Mouse (Mus musculus) adrenal gland, postnatal 0 days (tissue): ENCODE results near the gene Enthd1. TPM values are rescaled to one million over a fixed set of nuclear protein-coding genes. Genes with fewer than 3 reads are reported as not detected.

Experiments
- polyA plus RNA-seq: library from polyadenylated mRNA; unstranded; fragments of >200 nt; fragmentation: Nextera tagmentation; extraction: Ambion mirVana; gene quantifications from 2 replicates; pipeline ENCODE4 v1.2.1, GENCODE M21; 2015

Gene Enthd1
- polyA plus RNA-seq = not detected in 2 replicates

DNA sequence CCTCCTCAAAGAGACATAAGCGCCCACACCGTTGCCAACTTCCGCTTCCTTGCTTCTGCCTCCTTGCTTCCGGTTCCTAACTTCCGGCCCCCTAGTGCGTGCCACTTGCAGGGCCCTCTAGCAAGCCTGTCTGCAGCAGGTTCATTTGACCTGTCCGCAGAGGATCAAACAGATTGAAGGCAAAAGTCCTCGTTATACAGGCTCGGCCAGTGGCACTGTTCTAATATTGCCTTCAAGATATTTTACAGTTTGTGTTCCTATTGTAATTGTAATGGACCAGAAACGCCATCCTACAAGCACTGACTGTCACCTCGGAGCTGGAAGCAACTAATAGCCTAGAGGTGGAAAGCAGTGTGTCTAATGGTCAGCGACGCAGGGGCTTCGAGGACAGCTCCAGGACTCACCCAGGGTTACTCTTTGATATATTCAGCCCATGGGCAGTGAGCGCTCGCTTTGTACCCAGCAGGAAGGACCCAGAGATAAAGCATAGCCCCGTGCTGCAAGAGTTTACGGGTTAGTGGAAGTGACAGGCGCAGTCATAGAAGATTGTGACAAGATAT lies at the start of gene Enthd1:
TSS of gene Enthd1 (minus strand) at position 51 of the 560 bp plus-strand sequence.

DNA sequence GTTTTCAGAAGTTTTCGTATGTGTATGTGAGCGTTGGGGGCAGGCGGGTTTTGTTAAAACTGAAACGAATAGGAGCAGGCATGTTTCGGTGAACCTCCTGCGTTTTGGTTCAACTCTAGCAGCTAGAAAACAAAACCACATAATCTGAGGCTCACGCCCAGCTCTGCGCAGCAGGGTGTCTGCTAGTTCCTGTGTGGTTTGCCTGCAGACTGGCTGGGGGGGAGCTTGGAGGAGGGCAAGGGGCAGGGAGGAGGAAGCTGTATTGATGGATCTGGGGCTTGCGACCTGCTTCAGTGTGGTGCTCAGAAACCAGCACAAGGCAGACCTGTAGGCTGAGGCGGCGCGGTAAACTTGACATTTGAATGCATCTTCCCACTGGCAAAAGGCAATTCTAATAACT lies 7.3 kb upstream of the Enthd1 start, which contains the start of gene Grap2:
TSS of gene Grap2 (plus strand) at position 304 of the 400 bp plus-strand sequence.

Other genes with a start within 250 kb of the Enthd1 start
- 0.94 and 1.3 TPM in 2 replicates for gene Grap2, start 7.4 kb upstream of the Enthd1 start, polyA plus RNA-seq
- 0.68 and 0.76 TPM in 2 replicates for gene Fam83f, start 106.7 kb upstream of the Enthd1 start, polyA plus RNA-seq
- 12.4 and 15.2 TPM in 2 replicates for gene Tnrc6b, start 146.2 kb upstream of the Enthd1 start, polyA plus RNA-seq